15 mouse cellular contexts compared by ENCODE assay signal in genomic region chr9:13518031-13518430, GRCm38 (mm10).
DNase-seq lines count a peak whose midpoint lies in the region; ATAC-seq and TF ChIP-seq lines count a peak whose summit lies in the region.
"Had no signal": no experiment of that assay in that cellular context is flagged by ENCODE, and none has a peak within 500 bp of the region (broad histone marks: within the 10 kb centered on the region; RNA-seq: fewer than 3 reads in every experiment).

No protein-coding gene starts in this region.

- TF ChIP-seq POLR2A in spleen, adult 2 months (IDR thresholded peaks at IDR 0.05; ENCODE audit: low read depth, low read length), result no peak
- no peak for TF ChIP-seq POLR2A in thymus, adult 2 months (IDR thresholded peaks at IDR 0.05; ENCODE audit: control insufficient read depth, extremely low read depth, insufficient read depth, low read length, poor library complexity)

- H3K4me2 ChIP-seq in kidney, embryonic 14.5 days (replicated peaks; ENCODE audit: low read depth, low read length), result no peak overlapping the region
- H3K4me2 ChIP-seq in liver, embryonic 13.5 days, result no peak overlapping the region
- H3K4me2 ChIP-seq: hindbrain, embryonic 14.5 days; limb, embryonic 15.5 days; midbrain, embryonic 13.5 days had no signal

- no peaks in the 10 kb centered on the region for H3K9me3 ChIP-seq in kidney, embryonic 14.5 days (ENCODE audit: control insufficient read depth, low read length)
- H3K9me3 ChIP-seq in liver, embryonic 13.5 days (replicated peaks), result no peaks in the 10 kb centered on the region
- H3K9me3 ChIP-seq: limb, embryonic 15.5 days; midbrain, embryonic 13.5 days had no signal

- no peak overlapping the region for H3K4me3 ChIP-seq in kidney, embryonic 14.5 days (ENCODE audit: low read length)
- no peak overlapping the region for H3K4me3 ChIP-seq in spleen, adult 2 months (ENCODE audit: extremely low read depth, insufficient read depth, insufficient read length)
- H3K4me3 ChIP-seq in liver, embryonic 13.5 days (replicated peaks), result no peak overlapping the region
- no peak overlapping the region for H3K4me3 ChIP-seq in thymus, adult 2 months (ENCODE audit: control insufficient read depth, insufficient read depth, low read length)
- H3K4me3 ChIP-seq: limb, embryonic 15.5 days; midbrain, embryonic 13.5 days had no signal

- DNase-seq in kidney, postnatal 25 days, result no peak
- no peak for DNase-seq in spleen, adult 2 months (ENCODE audit: low read depth in 1 of 2, low spot score in 2 of 2)
- DNase-seq in spleen, postnatal 4 days (ENCODE audit: low spot score in 2 of 2), result no peak
- no peak for DNase-seq in liver, embryonic 13.5 days
- no peak for DNase-seq in thymus, adult 2 months
- no peak for DNase-seq in cerebellum, postnatal 25 days
- DNase-seq: cerebellum, adult 9-11 months; kidney, postnatal 36 days; thymus, adult 18-20 months had no signal

- no peak for TF ChIP-seq CTCF in spleen, adult 2 months (IDR thresholded peaks at IDR 0.05; ENCODE audit: extremely low read depth, insufficient read depth, insufficient read length, insufficient replicate concordance)
- no peak for TF ChIP-seq CTCF in thymus, adult 2 months (IDR thresholded peaks at IDR 0.05; ENCODE audit: borderline replicate concordance, control insufficient read depth, extremely low read depth, insufficient read depth, low read length, poor library complexity)

- peak overlapping the region; percentile 42; the same call in 1 of the 2 replicates for H3K27ac ChIP-seq in kidney, embryonic 14.5 days (ENCODE audit: low read depth, low read length)
- 0 out of 2 replicates have a peak overlapping the region, but pooled peaks have one; percentile 23 for H3K27ac ChIP-seq in spleen, adult 2 months (ENCODE audit: insufficient read depth, low read length)
- peak overlapping the region; percentile 29; the same call in 1 of the 2 replicates for H3K27ac ChIP-seq in liver, embryonic 13.5 days
- no peak overlapping the region for H3K27ac ChIP-seq in thymus, adult 2 months (ENCODE audit: control insufficient read depth, insufficient read depth, low read length)
- H3K27ac ChIP-seq: hindbrain, embryonic 14.5 days; limb, embryonic 15.5 days; midbrain, embryonic 13.5 days had no signal

- WGBS in kidney, embryonic 14.5 days, result 44% methylated on average over 2 of the region's 2 CpGs
- WGBS in spleen, adult 2 months, result 56% methylated on average over 2 of the region's 2 CpGs
- 42% methylated on average over 2 of the region's 2 CpGs for WGBS in liver, embryonic 13.5 days (ENCODE audit: insufficient replicate concordance)
- 79% methylated on average over 2 of the region's 2 CpGs for WGBS in thymus, adult 2 months

- no peaks in the 10 kb centered on the region for H3K36me3 ChIP-seq in kidney, embryonic 14.5 days (ENCODE audit: control insufficient read depth, insufficient read depth, low read length)
- no peaks in the 10 kb centered on the region for H3K36me3 ChIP-seq in spleen, adult 2 months (ENCODE audit: control insufficient read depth, insufficient read depth, low read length)
- H3K36me3 ChIP-seq in liver, embryonic 13.5 days, result no peaks in the 10 kb centered on the region
- no peaks in the 10 kb centered on the region for H3K36me3 ChIP-seq in thymus, adult 2 months (ENCODE audit: control insufficient read depth, insufficient read depth, low read length)
- H3K36me3 ChIP-seq: limb, embryonic 15.5 days; midbrain, embryonic 13.5 days had no signal

- H3K4me1 ChIP-seq in kidney, embryonic 14.5 days (ENCODE audit: control insufficient read depth, insufficient read depth, low read length), result peaks cover 6% of the 10 kb centered on the region; the same call in 1 of the 2 replicates
- H3K4me1 ChIP-seq in spleen, adult 2 months (ENCODE audit: control insufficient read depth, insufficient read depth, insufficient read length), result peaks cover 11% of the 10 kb centered on the region
- peaks cover 11% of the 10 kb centered on the region; the same call in 1 of the 2 replicates for H3K4me1 ChIP-seq in liver, embryonic 13.5 days (replicated peaks)
- peaks cover 3% of the 10 kb centered on the region; the same call in 1 of the 2 replicates for H3K4me1 ChIP-seq in thymus, adult 2 months (replicated peaks; ENCODE audit: control insufficient read depth, insufficient read depth, low read length)

- H3K9ac ChIP-seq in kidney, embryonic 14.5 days (ENCODE audit: low read depth, low read length), result no peak overlapping the region
- H3K9ac ChIP-seq in liver, embryonic 13.5 days, result no peak overlapping the region
- H3K9ac ChIP-seq: hindbrain, embryonic 14.5 days; limb, embryonic 15.5 days; midbrain, embryonic 13.5 days had no signal

- no peaks in the 10 kb centered on the region for H3K27me3 ChIP-seq in kidney, embryonic 14.5 days (ENCODE audit: control insufficient read depth, insufficient read depth, low read length)
- H3K27me3 ChIP-seq in spleen, adult 2 months (ENCODE audit: control insufficient read depth, insufficient read depth, low read length), result no peaks in the 10 kb centered on the region
- H3K27me3 ChIP-seq in liver, embryonic 13.5 days, result no peaks in the 10 kb centered on the region
- H3K27me3 ChIP-seq in thymus, adult 2 months (ENCODE audit: control insufficient read depth, insufficient read depth, low read length), result no peaks in the 10 kb centered on the region
- H3K27me3 ChIP-seq: limb, embryonic 15.5 days; midbrain, embryonic 13.5 days; Patski had no signal

- 0 out of 2 replicates have a peak, but pooled peaks have one; percentile 48 for ATAC-seq in kidney, embryonic 14.5 days (ENCODE audit: low FRiP score, low TSS enrichment)
- ATAC-seq in liver, embryonic 13.5 days (ENCODE audit: low read depth), result 0 out of 2 replicates have a peak, but pooled peaks have one; percentile 26
- ATAC-seq: forebrain, embryonic 14.5 days; midbrain, embryonic 13.5 days; Patski had no signal
